Comparison of ENCODE assay signal across 12 mouse cellular contexts in genomic region chr1:193004581-193004980, GRCm38 (mm10). TPM values are rescaled to one million over a fixed set of nuclear protein-coding genes. Genes with fewer than 3 reads are reported as not detected.
"Had no signal": no experiment of that assay in that cellular context is flagged by ENCODE, and none has a peak within 500 bp of the region (broad histone marks: within the 10 kb centered on the region; RNA-seq: fewer than 3 reads in every experiment).

No protein-coding gene starts in this region.

- H3K36me3 ChIP-seq: hindbrain, embryonic 15.5 days; limb, embryonic 15.5 days; midbrain, embryonic 10.5 days; neural tube, embryonic 15.5 days had no signal

- H3K27me3 ChIP-seq: hindbrain, embryonic 15.5 days; limb, embryonic 15.5 days; neural tube, embryonic 15.5 days had no signal

- DNase-seq: lung, adult 18-20 months; lung, postnatal 4 days; midbrain, embryonic 14.5 days; thymus, postnatal 36 days had no signal

- H3K4me2 ChIP-seq: hindbrain, embryonic 15.5 days; limb, embryonic 15.5 days; neural tube, embryonic 15.5 days had no signal

- H3K4me3 ChIP-seq: hindbrain, embryonic 15.5 days; limb, embryonic 15.5 days; midbrain, embryonic 10.5 days; myocyte; neural tube, embryonic 15.5 days had no signal

- H3K9me3 ChIP-seq: hindbrain, embryonic 15.5 days; limb, embryonic 15.5 days; midbrain, embryonic 10.5 days; neural tube, embryonic 15.5 days had no signal

- H3K4me1 ChIP-seq: hindbrain, embryonic 15.5 days; limb, embryonic 15.5 days; midbrain, embryonic 10.5 days; neural tube, embryonic 15.5 days had no signal

- ATAC-seq: intestine, embryonic 16.5 days had no signal

- H3K27ac ChIP-seq: hindbrain, embryonic 15.5 days; kidney, postnatal 0 days; limb, embryonic 15.5 days; midbrain, embryonic 10.5 days; neural tube, embryonic 15.5 days had no signal

- H3K9ac ChIP-seq: hindbrain, embryonic 15.5 days; limb, embryonic 15.5 days; neural tube, embryonic 15.5 days had no signal

RNA-seq across cellular contexts. Expression of gene Syt14, which starts 31.0 kb away (rescaled TPM):
- total RNA-seq: megakaryocyte, adult 5-6 weeks had no signal
- polyA plus RNA-seq: myocyte had no signal
